Mouse (Mus musculus) embryonic fibroblast, embryonic 13.5 days (primary cell): Measurements from ENCODE around the gene Itga8.

Experiments
- CTCF ChIP-seq: IDR thresholded peaks from 2 replicates; pipeline ENCODE4 v1.5.1; 2011; ENCODE audit warnings: mild to moderate bottlenecking, control low read depth, low read length, moderate library complexity, borderline replicate concordance; ENCODE audit not compliant: insufficient read depth
- POLR2A ChIP-seq: IDR thresholded peaks from 2 replicates; pipeline ENCODE4 v1.6.1; 2011; ENCODE audit warnings: low read depth, mild to moderate bottlenecking, control low read depth, low read length, moderate library complexity

GRCm38 (mm10) chr2:12156401-12156800 is 145.3 kb downstream of the Itga8 start:
- TF ChIP-seq CTCF (no peak), POLR2A (no peak)
